Comparison of ENCODE assay signal across 16 mouse cellular contexts in genomic region chr12:82319436-82320131, GRCm38 (mm10).
"Had no signal": no experiment of that assay in that cellular context is flagged by ENCODE, and none has a peak within 500 bp of the region (broad histone marks: within the 10 kb centered on the region; RNA-seq: fewer than 3 reads in every experiment).

No protein-coding gene starts in this region.

- H3K9ac ChIP-seq: limb, embryonic 13.5 days; liver, embryonic 15.5 days; lung, embryonic 15.5 days; midbrain, embryonic 15.5 days; neural tube, embryonic 12.5 days; stomach, embryonic 15.5 days had no signal

- DNase-seq: kidney, adult 8-10 months; left cerebral cortex, postnatal 4 days; lung, postnatal 14 days; right cerebral cortex, postnatal 14 days; thymus, postnatal 36 days had no signal

- ATAC-seq: inflammation-experienced regulatory T-cells, adult 6 months; midbrain, embryonic 15.5 days had no signal

- H3K27me3 ChIP-seq: limb, embryonic 13.5 days; liver, embryonic 15.5 days; lung, embryonic 15.5 days; megakaryocyte, embryonic 14.5 days; midbrain, embryonic 15.5 days; neural tube, embryonic 12.5 days; stomach, embryonic 15.5 days had no signal

- H3K27ac ChIP-seq: kidney, postnatal 0 days; limb, embryonic 13.5 days; liver, embryonic 15.5 days; lung, embryonic 15.5 days; macrophage; midbrain, embryonic 15.5 days; neural tube, embryonic 12.5 days; stomach, embryonic 15.5 days had no signal

- H3K4me1 ChIP-seq: lung, embryonic 15.5 days; midbrain, embryonic 15.5 days; neural tube, embryonic 12.5 days; stomach, embryonic 15.5 days had no signal

- H3K9me3 ChIP-seq: limb, embryonic 13.5 days; liver, embryonic 15.5 days; lung, embryonic 15.5 days; megakaryocyte, embryonic 14.5 days; midbrain, embryonic 15.5 days; neural tube, embryonic 12.5 days; stomach, embryonic 15.5 days had no signal

- H3K4me2 ChIP-seq: limb, embryonic 13.5 days; liver, embryonic 15.5 days; lung, embryonic 15.5 days; midbrain, embryonic 11.5 days; midbrain, embryonic 15.5 days; neural tube, embryonic 12.5 days; stomach, embryonic 15.5 days had no signal

- H3K36me3 ChIP-seq: limb, embryonic 13.5 days; liver, embryonic 15.5 days; lung, embryonic 15.5 days; midbrain, embryonic 15.5 days; neural tube, embryonic 12.5 days; stomach, embryonic 15.5 days had no signal

- H3K4me3 ChIP-seq: limb, embryonic 13.5 days; liver, embryonic 15.5 days; lung, embryonic 15.5 days; megakaryocyte, embryonic 14.5 days; midbrain, embryonic 15.5 days; neural tube, embryonic 12.5 days; stomach, embryonic 15.5 days had no signal
